Mouse (Mus musculus) liver, adult 2 months (tissue): Measurements from ENCODE around the gene Cir1.

Source experiments
- CTCF ChIP-seq: fragments of 200-500 bp; IDR thresholded peaks from 2 replicates; pipeline ENCODE4 v1.5.1; 2011; ENCODE audit warnings: low read depth, low read length, control low read depth
- POLR2A ChIP-seq: fragments of 200-500 bp; IDR thresholded peaks from 2 replicates; pipeline ENCODE4 v1.6.1; 2011; ENCODE audit warnings: low read length, control low read depth; ENCODE audit not compliant: insufficient read depth; ENCODE audit errors: extremely low read depth

GRCm38 (mm10) chr2:73298841-73299240 lies 13.7 kb downstream of the Cir1 start:
- TF ChIP-seq POLR2A (no peak), CTCF (no peak)
